Mouse (Mus musculus): ENCODE measurements around the gene Smim24. TPM values are rescaled to one million over a fixed set of nuclear protein-coding genes. Genes with fewer than 3 reads are reported as not detected.

The Smim24 gene
- polyA plus RNA-seq, 1 experiment = 51.1 TPM

DNA sequence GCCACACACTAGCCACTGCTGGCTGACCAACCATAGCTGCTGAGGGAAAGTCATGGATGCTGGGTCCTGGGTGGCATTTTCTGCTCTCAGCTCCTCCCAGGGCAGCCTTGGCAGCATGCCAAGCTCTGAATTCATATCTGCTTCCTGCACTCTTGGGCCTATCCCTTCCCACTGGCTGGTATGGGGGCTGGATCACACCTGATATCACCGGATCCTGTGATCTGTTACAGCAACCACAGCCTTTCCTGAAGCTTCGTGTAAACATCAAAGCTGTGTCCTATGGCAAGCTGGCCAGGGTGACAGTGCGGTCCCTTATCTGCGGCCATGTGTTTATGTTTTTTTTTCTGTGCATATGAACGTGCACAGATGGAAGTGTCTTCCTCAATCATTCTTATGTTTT is 10.8 kb upstream of the Smim24 start:
- no peaks in the 10 kb centered on the region for H3K27me3 ChIP-seq (ENCODE audit: control insufficient read depth, insufficient read depth, low read length)

GRCm38 (mm10) chr10:81383802-81384604 is 8.8 kb upstream of the Smim24 start, which contains the start of the genes Dohh and Gm48551:
Dohh (plus strand) TSS chr10:81384428.
Gm48551 (plus strand) TSS chr10:81384466.
- WGBS = 8% methylated on average over 54 of the region's 54 CpGs
- Histone ChIP-seq H3K4me1 (replicated peaks; ENCODE audit: control insufficient read depth, insufficient read depth, low read length) (peaks cover 24% of the 10 kb centered on the region), H3K4me3 (ENCODE audit: control insufficient read depth, insufficient read depth, low read length) (peak within 1 kb of the TSS; percentile 68), H3K36me3 (ENCODE audit: control insufficient read depth, insufficient read depth, low read length) (peaks cover 10% of the 10 kb centered on the region), H3K27me3 (ENCODE audit: control insufficient read depth, insufficient read depth, low read length) (no peaks in the 10 kb centered on the region), H3K27ac (ENCODE audit: control insufficient read depth, insufficient read depth, low read length) (peak within 1 kb of the TSS; percentile 17)
- DNase-seq = peak; percentile 96
- peak; percentile 72; the same call in 1 of the 2 replicates for TF ChIP-seq POLR2A (IDR thresholded peaks at IDR 0.05; ENCODE audit: control insufficient read depth, extremely low read depth, insufficient read depth, low read length, poor library complexity)
- no peak; the same call in 1 of the 2 replicates for TF ChIP-seq CTCF (IDR thresholded peaks at IDR 0.05; ENCODE audit: borderline replicate concordance, control insufficient read depth, extremely low read depth, insufficient read depth, low read length, poor library complexity)

More for the DNA sequence above, 10.8 kb upstream of the Smim24 start:
- TF ChIP-seq CTCF (IDR thresholded peaks at IDR 0.05; ENCODE audit: borderline replicate concordance, control insufficient read depth, extremely low read depth, insufficient read depth, low read length, poor library complexity) = no peak
- TF ChIP-seq POLR2A (IDR thresholded peaks at IDR 0.05; ENCODE audit: control insufficient read depth, extremely low read depth, insufficient read depth, low read length, poor library complexity) = no peak
- peaks cover 34% of the 10 kb centered on the region for H3K4me1 ChIP-seq (replicated peaks; ENCODE audit: control insufficient read depth, insufficient read depth, low read length)
- DNase-seq = no peak
- peaks cover under 1% of the 10 kb centered on the region; the same call in 1 of the 2 replicates for H3K36me3 ChIP-seq (ENCODE audit: control insufficient read depth, insufficient read depth, low read length)
- H3K27ac ChIP-seq (ENCODE audit: control insufficient read depth, insufficient read depth, low read length) = peak overlapping the region; percentile 6; the same call in 1 of the 2 replicates
- H3K4me3 ChIP-seq (ENCODE audit: control insufficient read depth, insufficient read depth, low read length) = no peak overlapping the region
- WGBS = 4% methylated on average over 5 of the region's 5 CpGs

- peak overlapping the region; percentile 68 for H3K4me3 ChIP-seq (ENCODE audit: control insufficient read depth, insufficient read depth, low read length)
- peaks cover 21% of the 10 kb centered on the region for H3K4me1 ChIP-seq (replicated peaks; ENCODE audit: control insufficient read depth, insufficient read depth, low read length)
- TF ChIP-seq POLR2A (IDR thresholded peaks at IDR 0.05; ENCODE audit: control insufficient read depth, extremely low read depth, insufficient read depth, low read length, poor library complexity) (no peak), CTCF (IDR thresholded peaks at IDR 0.05; ENCODE audit: borderline replicate concordance, control insufficient read depth, extremely low read depth, insufficient read depth, low read length, poor library complexity) (no peak)
- WGBS = under 1% methylated on average over 19 of the region's 19 CpGs
- peaks cover 10% of the 10 kb centered on the region for H3K36me3 ChIP-seq (ENCODE audit: control insufficient read depth, insufficient read depth, low read length)
- H3K27me3 ChIP-seq (ENCODE audit: control insufficient read depth, insufficient read depth, low read length) = no peaks in the 10 kb centered on the region
- no peak for DNase-seq
- H3K27ac ChIP-seq (ENCODE audit: control insufficient read depth, insufficient read depth, low read length) = peak overlapping the region; percentile 17; the same call in 1 of the 2 replicates
These were observed 8.3 kb upstream of the Smim24 start for GRCm38 (mm10) chr10:81384605-81384982.

- Histone ChIP-seq H3K27ac (ENCODE audit: control insufficient read depth, insufficient read depth, low read length) (no peak overlapping the region), H3K27me3 (ENCODE audit: control insufficient read depth, insufficient read depth, low read length) (no peaks in the 10 kb centered on the region), H3K4me1 (replicated peaks; ENCODE audit: control insufficient read depth, insufficient read depth, low read length) (peaks cover 21% of the 10 kb centered on the region), H3K36me3 (ENCODE audit: control insufficient read depth, insufficient read depth, low read length) (peaks cover 10% of the 10 kb centered on the region), H3K4me3 (ENCODE audit: control insufficient read depth, insufficient read depth, low read length) (no peak overlapping the region)
- no peak for DNase-seq
- TF ChIP-seq POLR2A (IDR thresholded peaks at IDR 0.05; ENCODE audit: control insufficient read depth, extremely low read depth, insufficient read depth, low read length, poor library complexity) = no peak
- no peak for TF ChIP-seq CTCF (IDR thresholded peaks at IDR 0.05; ENCODE audit: borderline replicate concordance, control insufficient read depth, extremely low read depth, insufficient read depth, low read length, poor library complexity)
- 87% methylated on average over 22 of the region's 22 CpGs for WGBS
These were observed 7.1 kb upstream of the Smim24 start for GRCm38 (mm10) chr10:81385603-81386306.

DNA sequence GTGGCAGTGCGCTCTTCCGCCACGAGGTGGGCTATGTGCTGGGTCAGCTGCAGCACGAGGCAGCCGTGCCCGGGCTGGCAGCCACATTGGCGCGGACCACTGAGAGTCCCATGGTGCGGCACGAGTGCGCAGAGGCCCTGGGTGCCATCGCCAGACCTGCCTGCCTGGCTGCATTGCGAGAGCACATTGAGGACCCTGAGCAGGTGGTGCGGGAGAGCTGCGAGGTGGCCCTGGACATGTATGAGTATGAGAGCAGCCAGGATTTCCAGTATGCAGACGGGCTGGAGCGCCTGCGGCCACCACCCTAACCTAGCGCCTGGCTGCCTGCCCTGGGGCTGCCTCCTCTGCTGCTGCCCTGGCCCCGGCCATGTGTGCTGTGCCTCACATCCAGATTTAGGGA is 5.1 kb upstream of the Smim24 start:
- Histone ChIP-seq H3K4me1 (replicated peaks; ENCODE audit: control insufficient read depth, insufficient read depth, low read length) (peaks cover 16% of the 10 kb centered on the region), H3K4me3 (ENCODE audit: control insufficient read depth, insufficient read depth, low read length) (no peak overlapping the region), H3K27ac (ENCODE audit: control insufficient read depth, insufficient read depth, low read length) (no peak overlapping the region), H3K27me3 (ENCODE audit: control insufficient read depth, insufficient read depth, low read length) (no peaks in the 10 kb centered on the region), H3K36me3 (ENCODE audit: control insufficient read depth, insufficient read depth, low read length) (peaks cover 10% of the 10 kb centered on the region)
- 98% methylated on average over 20 of the region's 20 CpGs for WGBS
- no peak for DNase-seq
- TF ChIP-seq POLR2A (IDR thresholded peaks at IDR 0.05; ENCODE audit: control insufficient read depth, extremely low read depth, insufficient read depth, low read length, poor library complexity) (no peak), CTCF (IDR thresholded peaks at IDR 0.05; ENCODE audit: borderline replicate concordance, control insufficient read depth, extremely low read depth, insufficient read depth, low read length, poor library complexity) (no peak)

DNA sequence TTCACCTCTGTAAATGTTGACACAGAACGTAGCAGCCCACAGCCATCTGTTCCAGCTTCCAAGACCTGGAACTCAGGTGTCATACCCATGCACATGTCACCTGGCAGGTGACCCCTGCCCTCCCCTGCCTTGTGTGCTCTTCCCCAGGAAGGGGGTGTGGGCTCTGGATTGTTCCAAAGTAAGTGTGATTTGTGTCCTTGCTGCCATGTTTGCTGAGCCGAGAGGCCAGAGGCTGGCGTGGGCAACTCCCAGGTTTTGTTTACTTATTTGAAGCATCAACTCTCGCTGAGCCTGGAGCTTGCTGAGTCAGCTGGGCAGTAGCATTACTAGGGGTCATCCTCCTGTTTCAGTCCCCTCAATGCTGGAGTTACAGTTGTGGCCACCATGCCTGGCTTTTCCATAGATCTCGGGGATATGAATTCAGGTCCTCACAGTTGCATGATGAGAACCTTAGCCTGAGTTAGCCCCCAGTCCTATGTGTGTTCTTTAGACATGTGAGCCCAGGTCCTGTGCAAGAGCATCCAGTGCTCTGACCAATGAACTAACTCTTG is 4.3 kb upstream of the Smim24 start, which contains the start of gene Gm48552:
Gene Gm48552, plus strand, starts transcription at position 501 of the 551 bp plus-strand sequence.
- TF ChIP-seq POLR2A (IDR thresholded peaks at IDR 0.05; ENCODE audit: control insufficient read depth, extremely low read depth, insufficient read depth, low read length, poor library complexity) = no peak
- WGBS = 93% methylated on average over 5 of the region's 5 CpGs
- DNase-seq = no peak

More for the DNA sequence above, 4.3 kb upstream of the Smim24 start, which contains the start of gene Gm48552:
- Histone ChIP-seq H3K27ac (ENCODE audit: control insufficient read depth, insufficient read depth, low read length) (no peak within 1 kb of the TSS), H3K4me1 (replicated peaks; ENCODE audit: control insufficient read depth, insufficient read depth, low read length) (peaks cover 24% of the 10 kb centered on the region), H3K36me3 (ENCODE audit: control insufficient read depth, insufficient read depth, low read length) (peaks cover 10% of the 10 kb centered on the region), H3K27me3 (ENCODE audit: control insufficient read depth, insufficient read depth, low read length) (no peaks in the 10 kb centered on the region), H3K4me3 (ENCODE audit: control insufficient read depth, insufficient read depth, low read length) (no peak within 1 kb of the TSS)

All from thymus, adult 2 months (tissue).